Mouse (Mus musculus) stomach, embryonic 16.5 days (tissue): ENCODE measurements around the gene Rbm34. TPM values are rescaled to one million over a fixed set of nuclear protein-coding genes. Genes with fewer than 3 reads are reported as not detected.

ENCODE experiments used
- ATAC-seq: fragments of 200-750 bp; cut with Nextera tagmentation; 2 replicates; pipeline ENCODE4 v1.8.0; 2017; ENCODE audit warnings: moderate number of reproducible peaks, moderate TSS enrichment; ENCODE audit not compliant: insufficient read depth, low FRiP score
- H3K27ac ChIP-seq: fragments of 300-500 bp; sonication (generic); 2 replicates; pipeline ENCODE4 v1.5.1; 2014; ENCODE audit warnings: low read length
- H3K27me3 ChIP-seq: fragments of 300-500 bp; sonication (generic); 2 replicates; pipeline ENCODE4 v1.6.1; 2014; ENCODE audit warnings: low read length, control low read depth, mixed read lengths; ENCODE audit not compliant: control insufficient read depth, insufficient read depth
- H3K36me3 ChIP-seq: fragments of 300-500 bp; sonication (generic); 2 replicates; pipeline ENCODE4 v1.6.1; 2014; ENCODE audit warnings: low read length; ENCODE audit not compliant: control insufficient read depth, insufficient read depth
- H3K4me1 ChIP-seq: fragments of 300-500 bp; sonication (generic); 2 replicates; pipeline ENCODE4 v1.6.1; 2014; ENCODE audit warnings: low read length, control low read depth, mixed read lengths; ENCODE audit not compliant: control insufficient read depth, insufficient read depth
- H3K4me2 ChIP-seq: fragments of 300-500 bp; sonication (generic); 2 replicates; pipeline ENCODE4 v1.6.1; 2014; ENCODE audit warnings: low read depth, low read length, mixed read lengths
- H3K4me3 ChIP-seq: fragments of 300-500 bp; sonication (generic); replicated peaks from 2 replicates; pipeline ENCODE4 v1.5.1; 2014; ENCODE audit warnings: mild to moderate bottlenecking, low read length
- H3K9ac ChIP-seq: fragments of 300-500 bp; sonication (generic); 2 replicates; pipeline ENCODE4 v1.6.1; 2014; ENCODE audit warnings: low read length
- H3K9me3 ChIP-seq: fragments of 300-500 bp; sonication (generic); replicated peaks from 2 replicates; pipeline ENCODE4 v1.6.1; 2016; ENCODE audit warnings: low read length, control low read depth; ENCODE audit not compliant: control insufficient read depth
- WGBS: fragments of 180-500 bp; shearing (Covaris S2); extraction: QIAGEN DNeasy Blood & Tissue Kit; methylation state at CpG from one replicate; pipeline ENCODE4 v1.1.7; 2014; 5-methylcytosine and 5-hydroxymethylcytosine counted together
- polyA plus RNA-seq: library from polyadenylated mRNA; unstranded; fragments of >200 nt; fragmentation: Nextera tagmentation; extraction: Ambion mirVana; gene quantifications from 2 replicates; pipeline ENCODE4 v1.2.1, GENCODE M21; 2015

The Rbm34 gene
- polyA plus RNA-seq, 1 experiment from 2014 or later, result 17.8 TPM

DNA sequence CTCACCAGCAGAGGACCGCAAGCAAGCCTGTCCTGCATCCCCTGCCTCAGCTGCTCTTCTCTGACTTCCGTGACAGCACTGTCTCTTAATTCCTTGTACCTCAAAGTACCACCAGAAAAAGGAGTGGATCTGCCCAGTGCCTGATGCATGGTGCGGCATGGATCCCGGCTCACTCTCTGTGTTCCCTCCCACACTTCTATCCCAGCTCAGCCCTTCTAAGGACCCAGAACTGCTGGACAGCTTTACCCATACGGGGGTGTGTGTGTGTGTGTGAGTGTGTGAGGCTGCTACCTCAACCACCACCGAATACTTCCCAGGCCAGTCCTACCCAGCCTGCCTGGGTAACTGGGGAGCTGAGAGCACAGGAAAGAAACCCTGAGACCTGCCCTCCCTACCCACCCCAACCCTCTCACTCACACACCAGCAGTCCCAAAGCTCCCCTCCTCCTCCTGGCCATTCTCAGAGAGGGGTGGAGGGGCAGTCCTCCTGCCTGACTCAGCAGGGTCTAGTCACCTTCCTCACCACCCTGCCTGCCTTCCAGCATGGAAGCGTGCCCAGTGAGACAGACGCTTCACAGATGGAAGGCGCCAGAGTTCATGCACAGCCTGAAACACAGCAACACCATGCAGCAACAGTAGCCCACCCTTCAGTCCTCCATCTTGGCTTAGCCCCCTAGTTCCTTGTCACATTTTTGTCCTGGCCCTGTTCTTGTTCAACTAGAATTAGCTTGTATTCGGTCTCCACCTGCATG, 41.9 kb downstream of the Rbm34 start:
- Histone ChIP-seq H3K4me2 (no peak overlapping the region), H3K4me3 (no peak overlapping the region), H3K27me3 (no peaks in the 10 kb centered on the region), H3K9ac (no peak overlapping the region), H3K27ac (no peak overlapping the region), H3K4me1 (no peaks in the 10 kb centered on the region), H3K9me3 (no peaks in the 10 kb centered on the region), H3K36me3 (peaks cover 15% of the 10 kb centered on the region; the same call in 1 of the 2 replicates)
- 81% methylated on average over 10 of the region's 10 CpGs for WGBS
- ATAC-seq, result peak; percentile 18; the same call in 1 of the 2 replicates

DNA sequence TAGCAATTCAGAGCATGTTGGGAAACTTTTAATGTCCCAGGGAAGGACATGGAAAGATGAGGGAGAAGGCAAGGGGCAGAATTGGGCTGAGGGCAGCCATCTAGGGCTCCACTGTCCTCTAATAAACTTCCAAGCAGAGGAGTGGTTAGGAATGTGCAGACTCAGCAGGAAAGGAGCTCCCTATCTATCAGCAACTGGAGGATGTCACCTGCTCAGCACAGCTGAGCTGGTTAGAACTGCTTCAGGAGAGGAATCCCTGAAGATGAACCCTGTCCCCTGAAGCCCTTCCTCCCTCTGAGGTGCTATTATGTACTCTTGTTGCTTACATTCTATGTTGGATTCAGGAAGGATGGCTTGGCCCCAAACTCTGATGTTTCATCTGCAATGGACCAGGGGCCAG, 42.8 kb downstream of the Rbm34 start:
- no peak overlapping the region for H3K9ac ChIP-seq
- H3K27me3 ChIP-seq, result no peaks in the 10 kb centered on the region
- H3K4me3 ChIP-seq, result no peak overlapping the region
- ATAC-seq, result no peak
- no peaks in the 10 kb centered on the region for H3K9me3 ChIP-seq
- H3K4me1 ChIP-seq, result 0 out of 2 replicates have a peak, but pooled peaks cover 3% of the 10 kb centered on the region
- no peak overlapping the region for H3K27ac ChIP-seq
- no peak overlapping the region for H3K4me2 ChIP-seq
- H3K36me3 ChIP-seq, result peaks cover 10% of the 10 kb centered on the region; the same call in 1 of the 2 replicates

DNA sequence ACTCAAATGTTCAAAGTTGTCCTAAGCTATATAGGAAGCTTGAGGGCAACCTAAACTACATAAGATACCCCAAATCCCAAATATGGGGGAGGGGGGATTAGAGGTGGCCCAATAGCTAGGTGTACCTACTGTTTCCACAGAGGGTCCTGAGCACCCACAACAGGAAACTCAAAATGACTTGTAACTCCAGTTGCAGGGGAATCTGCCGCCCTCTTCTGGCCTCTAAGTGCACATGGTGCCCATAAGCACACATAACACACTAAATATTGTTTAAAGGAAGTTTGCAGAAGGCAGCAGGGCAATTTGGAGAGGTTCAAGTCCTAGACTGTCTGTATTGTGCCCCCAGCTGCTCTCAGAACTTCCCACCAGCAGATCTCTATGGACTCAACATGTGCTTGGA, 43.8 kb downstream of the Rbm34 start:
- WGBS, result 62% methylated on average over 1 of the region's 1 CpGs
- peaks cover 5% of the 10 kb centered on the region; the same call in 1 of the 2 replicates for H3K36me3 ChIP-seq
- no peak for ATAC-seq

DNA sequence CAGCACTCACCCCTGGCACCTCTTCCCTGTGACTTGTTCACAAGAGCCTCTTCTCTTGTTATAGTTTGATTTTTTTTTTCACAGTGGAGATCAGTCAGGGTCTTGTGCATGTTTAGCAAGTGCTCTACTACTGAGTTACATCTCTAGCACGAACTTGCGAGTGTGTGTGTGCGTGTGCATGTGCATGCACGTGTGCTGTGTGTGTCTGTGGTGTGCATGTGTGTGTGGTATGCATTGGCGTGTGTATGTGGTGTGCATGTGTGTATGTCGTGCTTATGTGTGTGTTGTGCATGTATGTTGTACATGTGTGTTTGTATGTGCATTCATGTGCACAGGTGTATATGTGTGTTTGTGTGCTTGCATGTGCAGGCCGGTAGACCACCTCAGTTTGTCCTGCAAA, 47.9 kb downstream of the Rbm34 start:
- peaks cover 6% of the 10 kb centered on the region; the same call in 1 of the 2 replicates for H3K4me1 ChIP-seq

More for the DNA sequence above, 43.8 kb downstream of the Rbm34 start:
- no peak overlapping the region for H3K9ac ChIP-seq
- no peak overlapping the region for H3K4me2 ChIP-seq
- H3K4me1 ChIP-seq, result 0 out of 2 replicates have a peak, but pooled peaks cover 3% of the 10 kb centered on the region
- no peak overlapping the region for H3K4me3 ChIP-seq
- no peak overlapping the region for H3K27ac ChIP-seq
- H3K27me3 ChIP-seq, result no peaks in the 10 kb centered on the region
- no peaks in the 10 kb centered on the region for H3K9me3 ChIP-seq

DNA sequence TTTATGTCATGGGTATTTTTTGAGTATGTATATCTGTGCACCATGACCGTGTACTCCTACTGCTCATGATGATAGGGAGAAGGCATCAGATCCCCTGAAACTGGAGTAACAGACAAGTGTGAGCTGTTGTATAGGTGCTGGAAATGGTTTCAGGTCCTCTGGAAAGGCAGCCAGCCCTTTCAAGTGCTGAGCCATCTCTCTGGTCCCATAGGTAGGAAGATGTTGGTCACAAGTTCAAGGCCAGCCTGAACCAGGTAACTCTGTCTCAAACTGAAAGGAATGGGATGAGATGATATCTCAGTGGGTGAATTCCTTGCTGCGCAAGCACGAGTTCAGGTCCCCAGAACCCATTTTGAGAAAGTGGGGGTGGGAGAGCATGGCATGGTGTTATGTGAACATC, 49.4 kb downstream of the Rbm34 start:
- no peak overlapping the region for H3K4me3 ChIP-seq
- 91% methylated on average over 3 of the region's 3 CpGs for WGBS
- no peak overlapping the region for H3K9ac ChIP-seq
- ATAC-seq, result no peak
- no peak overlapping the region for H3K4me2 ChIP-seq
- H3K27ac ChIP-seq, result no peak overlapping the region
- H3K4me1 ChIP-seq, result peaks cover 9% of the 10 kb centered on the region; the same call in 1 of the 2 replicates
- no peaks in the 10 kb centered on the region for H3K9me3 ChIP-seq
- H3K27me3 ChIP-seq, result no peaks in the 10 kb centered on the region
- no peaks in the 10 kb centered on the region for H3K36me3 ChIP-seq

More for the DNA sequence above, 47.9 kb downstream of the Rbm34 start:
- no peak for ATAC-seq
- Histone ChIP-seq H3K27ac (peak overlapping the region; percentile 78), H3K4me3 (no peak overlapping the region), H3K27me3 (no peaks in the 10 kb centered on the region), H3K36me3 (no peaks in the 10 kb centered on the region), H3K4me2 (no peak overlapping the region), H3K9ac (no peak overlapping the region), H3K9me3 (no peaks in the 10 kb centered on the region)
- 91% methylated on average over 7 of the region's 7 CpGs for WGBS

DNA sequence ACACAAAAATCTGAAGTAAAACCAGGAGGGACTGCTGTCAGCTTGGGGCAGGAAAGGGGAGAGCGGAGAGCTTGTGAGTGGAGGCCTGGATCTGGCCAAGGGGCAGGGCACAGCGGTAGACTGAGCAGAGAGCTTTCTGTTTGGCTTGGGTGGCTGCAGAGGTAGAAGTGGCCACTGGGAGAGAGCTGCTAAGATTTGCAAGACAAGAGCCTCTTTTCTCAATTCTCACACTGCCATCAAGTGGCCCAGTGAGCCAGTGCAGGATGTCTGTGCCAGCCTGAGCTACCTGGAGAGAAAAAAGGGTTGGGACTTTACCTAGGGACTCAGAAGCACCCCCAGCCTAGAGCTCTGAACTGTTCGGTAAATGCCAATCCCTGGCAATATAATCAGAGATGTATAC, 50.0 kb downstream of the Rbm34 start:
- ATAC-seq, result peak; percentile 80
- Histone ChIP-seq H3K27ac (peak overlapping the region; percentile 21; the same call in 1 of the 2 replicates), H3K4me3 (no peak overlapping the region), H3K27me3 (no peaks in the 10 kb centered on the region), H3K9ac (0 out of 2 replicates have a peak overlapping the region, but pooled peaks have one; percentile 29), H3K4me2 (no peak overlapping the region), H3K4me1 (peaks cover 9% of the 10 kb centered on the region; the same call in 1 of the 2 replicates), H3K9me3 (no peaks in the 10 kb centered on the region), H3K36me3 (no peaks in the 10 kb centered on the region)
- WGBS, result 16% methylated on average over 3 of the region's 3 CpGs

DNA sequence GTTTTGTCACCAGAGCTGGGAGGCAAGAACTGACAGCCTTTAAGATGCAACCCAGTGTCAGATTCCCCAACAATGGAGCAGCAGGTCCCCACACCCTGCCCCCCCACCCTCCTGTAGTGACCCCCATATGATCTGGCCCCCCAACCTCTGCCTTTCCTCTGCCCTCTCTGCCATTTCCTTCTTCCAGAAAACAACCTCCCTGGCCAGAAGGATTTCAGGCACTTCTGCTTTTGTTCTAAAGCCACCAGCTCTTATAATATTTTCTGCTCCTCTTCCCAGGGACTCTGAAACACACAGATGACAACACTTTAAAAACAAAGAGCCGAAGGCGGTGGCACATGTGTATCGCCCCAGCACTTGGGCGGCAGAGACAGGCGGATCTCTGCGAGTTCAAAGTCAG, 50.5 kb downstream of the Rbm34 start:
- Histone ChIP-seq H3K4me1 (peaks cover 9% of the 10 kb centered on the region; the same call in 1 of the 2 replicates), H3K27ac (peak overlapping the region; percentile 21; the same call in 1 of the 2 replicates), H3K4me3 (no peak overlapping the region), H3K4me2 (no peak overlapping the region), H3K9ac (0 out of 2 replicates have a peak overlapping the region, but pooled peaks have one; percentile 29), H3K36me3 (no peaks in the 10 kb centered on the region), H3K9me3 (no peaks in the 10 kb centered on the region), H3K27me3 (no peaks in the 10 kb centered on the region)
- WGBS, result 72% methylated on average over 6 of the region's 6 CpGs
- ATAC-seq, result no peak

DNA sequence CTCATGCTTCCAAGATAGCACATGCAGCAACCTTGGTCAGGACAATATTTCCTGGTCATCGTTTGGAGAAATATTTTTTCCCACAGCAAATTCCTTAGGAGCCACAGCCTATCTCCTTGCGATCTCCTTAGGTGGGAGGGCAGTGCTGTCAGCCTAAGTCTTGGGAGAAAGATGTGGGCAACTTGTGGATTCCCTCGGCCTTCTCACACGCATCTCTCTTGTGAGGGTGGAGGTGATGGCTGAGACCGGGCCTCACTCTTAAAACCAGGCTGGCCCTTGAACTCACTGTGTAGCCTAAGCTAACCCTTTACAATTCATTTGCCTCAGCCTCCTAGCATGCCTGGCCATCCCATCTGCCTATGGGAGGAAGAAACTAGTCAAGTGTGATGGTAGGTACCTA, 51.2 kb downstream of the Rbm34 start:
- Histone ChIP-seq H3K4me1 (peaks cover 9% of the 10 kb centered on the region; the same call in 1 of the 2 replicates), H3K4me2 (no peak overlapping the region), H3K36me3 (no peaks in the 10 kb centered on the region), H3K9me3 (no peaks in the 10 kb centered on the region), H3K27ac (0 out of 2 replicates have a peak overlapping the region, but pooled peaks have one; percentile 6), H3K9ac (no peak overlapping the region; the same call in 1 of the 2 replicates), H3K4me3 (no peak overlapping the region), H3K27me3 (no peaks in the 10 kb centered on the region)
- 83% methylated on average over 5 of the region's 5 CpGs for WGBS
- no peak for ATAC-seq

DNA sequence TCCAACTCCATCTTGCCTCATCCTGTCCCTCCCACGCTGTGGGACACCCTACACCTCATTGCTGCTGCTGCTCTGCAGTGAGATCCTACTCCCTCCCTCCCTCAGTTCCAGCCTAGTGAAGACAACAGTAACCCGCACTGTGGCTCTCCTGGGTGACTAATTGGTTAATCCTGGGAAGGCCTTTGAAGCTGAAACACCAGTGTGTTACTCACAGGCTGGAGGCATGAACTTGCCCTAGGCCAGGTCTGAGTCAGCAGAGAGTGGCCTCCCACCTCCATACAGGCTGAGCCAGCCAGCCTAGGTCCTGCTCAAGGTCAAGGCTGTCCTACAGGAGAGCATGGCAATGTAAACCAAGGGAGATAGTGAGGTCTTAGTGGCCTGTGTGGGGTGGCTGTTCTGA, 51.6 kb downstream of the Rbm34 start:
- 0 out of 2 replicates have a peak overlapping the region, but pooled peaks have one; percentile 6 for H3K27ac ChIP-seq
- H3K9ac ChIP-seq, result peak overlapping the region; percentile 40; the same call in 1 of the 2 replicates
- peaks cover 12% of the 10 kb centered on the region; the same call in 1 of the 2 replicates for H3K4me1 ChIP-seq
- no peaks in the 10 kb centered on the region for H3K9me3 ChIP-seq
- ATAC-seq, result peak; percentile 30; the same call in 1 of the 2 replicates
- H3K4me2 ChIP-seq, result no peak overlapping the region
- no peak overlapping the region for H3K4me3 ChIP-seq
- no peaks in the 10 kb centered on the region for H3K27me3 ChIP-seq
- H3K36me3 ChIP-seq, result no peaks in the 10 kb centered on the region
- WGBS, result 52% methylated on average over 2 of the region's 2 CpGs
